Mouse (Mus musculus) layer of hippocampus, adult 18-20 months (tissue): Measurements from ENCODE around the gene Cacna2d3. TPM values are rescaled to one million over a fixed set of nuclear protein-coding genes. Genes with fewer than 3 reads are reported as not detected.

Source experiments
- DNase-seq, 2 experiments: peaks; one replicate each; pipeline ENCODE4 v3.0.0; 2022; ENCODE audit warnings: low spot score in 2 of 2
- total RNA-seq, 2 experiments: library from RNA; stranded (reverse); gene quantifications; 2 replicates each; pipeline ENCODE4 v1.2.3; 2021

Cacna2d3 gene
- total RNA-seq, 2 experiments from 2014 or later = 85.8 to 89.9 TPM

GRCm38 (mm10) chr14:29085493-29086159 lies 636.0 kb downstream of the Cacna2d3 start:
- no peak for DNase-seq

- DNase-seq = no peak
Observed at GRCm38 (mm10) chr14:29082171-29082570, 639.5 kb downstream of the Cacna2d3 start.

GRCm38 (mm10) chr14:29080630-29081029 lies 641.0 kb downstream of the Cacna2d3 start:
- DNase-seq = no peak

- no peak for DNase-seq
Observed at GRCm38 (mm10) chr14:29080228-29080627, 641.4 kb downstream of the Cacna2d3 start.

- no peak for DNase-seq
Observed at GRCm38 (mm10) chr14:29077418-29077817, 644.2 kb downstream of the Cacna2d3 start.

GRCm38 (mm10) chr14:29073747-29074146 lies 647.9 kb downstream of the Cacna2d3 start:
- no peak for DNase-seq

GRCm38 (mm10) chr14:29062676-29063075 lies 659.0 kb downstream of the Cacna2d3 start:
- no peak for DNase-seq

- DNase-seq = no peak
Observed at GRCm38 (mm10) chr14:29061491-29061890, 660.2 kb downstream of the Cacna2d3 start.

- peak in 1 of 2 experiments; percentile 47 for DNase-seq
Observed at GRCm38 (mm10) chr14:29060679-29061078, 661.0 kb downstream of the Cacna2d3 start.

- no peak for DNase-seq
Observed at GRCm38 (mm10) chr14:29051951-29052835, 669.5 kb downstream of the Cacna2d3 start.

GRCm38 (mm10) chr14:29042355-29042754 lies 679.3 kb downstream of the Cacna2d3 start:
- no peak for DNase-seq

- DNase-seq = no peak
Observed at GRCm38 (mm10) chr14:29041498-29041897, 680.2 kb downstream of the Cacna2d3 start.

GRCm38 (mm10) chr14:29040606-29041364 lies 680.9 kb downstream of the Cacna2d3 start:
- peak in 1 of 2 experiments; percentile 26 for DNase-seq

- no peak for DNase-seq
Observed at GRCm38 (mm10) chr14:29038246-29038645, 683.4 kb downstream of the Cacna2d3 start.

- no peak for DNase-seq
Observed at GRCm38 (mm10) chr14:29031858-29032395, 689.7 kb downstream of the Cacna2d3 start.

- DNase-seq = no peak
Observed at GRCm38 (mm10) chr14:29030519-29030918, 691.1 kb downstream of the Cacna2d3 start.

- peak in 1 of 2 experiments; percentile 36 for DNase-seq
Observed at GRCm38 (mm10) chr14:29029896-29030420, 691.7 kb downstream of the Cacna2d3 start.

GRCm38 (mm10) chr14:29029107-29029469 lies 692.6 kb downstream of the Cacna2d3 start:
- DNase-seq = peak in 1 of 2 experiments; percentile 68

GRCm38 (mm10) chr14:29028391-29029106 lies 693.1 kb downstream of the Cacna2d3 start:
- DNase-seq = no peak

GRCm38 (mm10) chr14:29027276-29027675 lies 694.4 kb downstream of the Cacna2d3 start:
- no peak for DNase-seq
